Mouse (Mus musculus): ENCODE measurements at regions not wholly inside any gene's neighbourhood (a gene's known extent, or its start where the extent isn't known, plus 50 kb on each side); places are given as distances from the start of the nearest gene placed in this dataset.

DNA sequence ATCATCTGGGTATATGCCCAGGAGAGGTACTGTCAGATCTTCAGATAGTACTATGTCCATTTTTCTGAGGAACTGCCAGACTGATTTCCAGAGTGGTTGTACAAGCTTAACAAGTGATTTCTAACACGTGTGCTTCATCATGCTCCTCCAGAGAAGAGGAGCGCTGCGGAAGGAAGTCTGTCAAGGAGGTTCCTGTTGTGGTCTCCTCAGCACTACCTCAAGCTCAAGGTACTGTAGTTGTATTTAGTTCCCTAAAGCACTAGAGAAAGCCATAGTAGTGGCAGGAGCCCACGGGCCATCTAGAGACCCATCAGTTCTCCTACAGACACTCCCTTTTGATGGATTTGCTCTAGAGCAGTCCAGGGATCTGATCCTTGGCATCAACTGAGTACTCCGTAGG lies 459.3 kb downstream of the Pik3r1 start:
- Histone ChIP-seq H3K4me1 (peaks cover 20% of the 10 kb centered on the region), H3K9ac (no peak overlapping the region), H3K36me3 (no peaks in the 10 kb centered on the region), H3K27ac (no peak overlapping the region), H3K4me2 (replicated peaks) (no peak overlapping the region), H3K27me3 (no peaks in the 10 kb centered on the region), H3K9me3 (no peaks in the 10 kb centered on the region), H3K4me3 (no peak overlapping the region)
- WGBS: 90% methylated on average over 5 of the region's 5 CpGs
- ATAC-seq (ENCODE audit: low FRiP score, low read depth): no peak

DNA sequence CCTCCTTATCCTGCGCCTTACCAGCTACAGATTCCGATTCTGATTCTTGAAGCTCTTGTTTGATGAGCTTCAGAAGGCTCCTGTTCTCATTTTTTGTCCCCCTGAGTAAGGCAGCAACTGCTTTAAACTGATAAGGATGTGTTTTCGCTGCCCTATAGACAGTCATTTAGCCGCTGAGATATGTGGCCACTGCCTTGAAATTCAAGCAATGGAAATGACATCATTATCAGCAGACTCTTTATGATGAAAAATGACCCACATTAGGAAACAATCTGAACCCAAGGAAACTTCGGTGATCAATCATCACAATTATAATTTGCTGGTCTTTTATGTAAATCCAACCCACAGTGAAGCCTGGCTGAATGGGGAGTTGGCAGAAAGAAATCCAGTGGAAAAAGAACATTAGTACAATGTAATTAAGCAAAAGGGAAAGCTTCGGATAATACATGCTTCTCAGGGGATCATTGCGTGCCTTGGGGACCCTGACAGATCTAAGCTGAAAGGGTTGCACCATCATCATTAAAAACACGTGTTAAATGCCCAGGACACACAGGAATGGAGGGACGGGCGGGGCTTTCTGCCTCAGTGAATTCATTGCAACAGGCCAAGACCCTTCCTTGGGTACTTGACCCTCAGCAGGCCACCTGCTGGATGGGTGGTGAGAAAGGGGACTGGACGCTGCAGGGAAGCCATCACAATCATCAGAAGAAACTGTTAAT lies 462.2 kb downstream of the Pik3r1 start:
- H3K4me1 ChIP-seq: peaks cover 1% of the 10 kb centered on the region; the same call in 1 of the 2 replicates
- H3K27me3 ChIP-seq: no peaks in the 10 kb centered on the region
- H3K4me2 ChIP-seq (replicated peaks): no peak overlapping the region
- H3K27ac ChIP-seq: no peak overlapping the region
- WGBS: 79% methylated on average over 11 of the region's 11 CpGs
- H3K36me3 ChIP-seq: no peaks in the 10 kb centered on the region
- H3K4me3 ChIP-seq: no peak overlapping the region
- no peak for ATAC-seq (ENCODE audit: low FRiP score, low read depth)
- H3K9me3 ChIP-seq: no peaks in the 10 kb centered on the region
- H3K9ac ChIP-seq: no peak overlapping the region

GRCm38 (mm10) chr13:101305063-101305462 lies 463.0 kb downstream of the Pik3r1 start:
- Histone ChIP-seq H3K36me3 (no peaks in the 10 kb centered on the region), H3K4me3 (no peak overlapping the region), H3K27ac (no peak overlapping the region), H3K9me3 (no peaks in the 10 kb centered on the region), H3K27me3 (no peaks in the 10 kb centered on the region), H3K9ac (no peak overlapping the region), H3K4me2 (replicated peaks) (no peak overlapping the region), H3K4me1 (no peaks in the 10 kb centered on the region)
- no peak for ATAC-seq (ENCODE audit: low FRiP score, low read depth)
- 60% methylated on average over 6 of the region's 6 CpGs for WGBS

DNA sequence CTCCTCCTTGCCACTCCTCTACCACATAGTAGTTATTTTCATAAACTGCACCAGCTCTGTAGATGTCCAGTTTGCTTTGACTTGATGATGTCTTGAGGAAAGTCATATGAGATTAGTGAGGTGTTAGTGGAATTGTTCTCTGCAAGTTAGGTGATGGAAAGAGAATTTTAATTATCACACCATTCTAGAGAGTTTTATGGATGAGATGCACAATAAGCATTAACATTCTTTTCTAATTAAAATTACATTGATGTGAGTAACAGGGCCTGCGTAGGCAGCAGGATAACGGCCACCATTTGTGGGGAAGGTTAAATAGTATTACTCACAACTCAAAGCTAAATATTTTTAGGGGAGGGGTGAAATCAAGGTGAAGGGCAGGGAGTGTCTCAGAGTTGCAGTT lies 466.7 kb downstream of the Pik3r1 start:
- Histone ChIP-seq H3K9me3 (no peaks in the 10 kb centered on the region), H3K27me3 (no peaks in the 10 kb centered on the region), H3K27ac (no peak overlapping the region), H3K36me3 (no peaks in the 10 kb centered on the region), H3K9ac (no peak overlapping the region), H3K4me2 (replicated peaks) (no peak overlapping the region), H3K4me1 (no peaks in the 10 kb centered on the region), H3K4me3 (no peak overlapping the region)
- no peak for ATAC-seq (ENCODE audit: low FRiP score, low read depth)
- WGBS: 44% methylated on average over 2 of the region's 2 CpGs

DNA sequence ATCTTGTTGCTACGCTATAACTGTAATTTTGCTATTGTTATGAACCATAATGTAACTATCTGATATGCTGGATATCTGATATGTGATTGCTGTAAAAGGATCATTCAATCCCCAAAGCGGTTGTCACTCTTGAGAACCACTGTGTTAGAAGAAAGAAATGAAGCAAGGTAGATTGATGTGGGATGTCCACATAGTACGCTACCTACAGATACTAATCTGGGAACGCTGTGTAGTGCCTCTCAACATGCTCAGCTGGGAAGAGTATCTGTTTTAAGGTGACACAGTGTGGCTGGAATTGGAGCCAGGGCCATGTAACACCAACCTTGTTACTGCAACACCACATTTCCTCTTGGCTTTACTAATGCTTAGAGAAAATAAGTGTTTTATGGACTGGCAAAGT lies 456.2 kb upstream of the Slc30a5 start:
- Histone ChIP-seq H3K4me3 (no peak overlapping the region), H3K4me1 (no peaks in the 10 kb centered on the region), H3K9me3 (no peaks in the 10 kb centered on the region), H3K4me2 (replicated peaks) (no peak overlapping the region), H3K36me3 (no peaks in the 10 kb centered on the region), H3K9ac (no peak overlapping the region), H3K27ac (no peak overlapping the region), H3K27me3 (0 out of 2 replicates have a peak, but pooled peaks cover 6% of the 10 kb centered on the region)
- ATAC-seq (ENCODE audit: low FRiP score, low read depth): no peak
- 86% methylated on average over 4 of the region's 4 CpGs for WGBS

- 36% methylated on average over 4 of the region's 4 CpGs for WGBS
- Histone ChIP-seq H3K27me3 (0 out of 2 replicates have a peak, but pooled peaks cover 6% of the 10 kb centered on the region), H3K4me1 (no peaks in the 10 kb centered on the region), H3K27ac (no peak overlapping the region), H3K4me3 (no peak overlapping the region), H3K36me3 (no peaks in the 10 kb centered on the region), H3K9me3 (no peaks in the 10 kb centered on the region), H3K4me2 (replicated peaks) (no peak overlapping the region), H3K9ac (no peak overlapping the region)
- no peak for ATAC-seq (ENCODE audit: low FRiP score, low read depth)
These were observed 453.9 kb upstream of the Slc30a5 start for GRCm38 (mm10) chr13:101287131-101287530.

DNA sequence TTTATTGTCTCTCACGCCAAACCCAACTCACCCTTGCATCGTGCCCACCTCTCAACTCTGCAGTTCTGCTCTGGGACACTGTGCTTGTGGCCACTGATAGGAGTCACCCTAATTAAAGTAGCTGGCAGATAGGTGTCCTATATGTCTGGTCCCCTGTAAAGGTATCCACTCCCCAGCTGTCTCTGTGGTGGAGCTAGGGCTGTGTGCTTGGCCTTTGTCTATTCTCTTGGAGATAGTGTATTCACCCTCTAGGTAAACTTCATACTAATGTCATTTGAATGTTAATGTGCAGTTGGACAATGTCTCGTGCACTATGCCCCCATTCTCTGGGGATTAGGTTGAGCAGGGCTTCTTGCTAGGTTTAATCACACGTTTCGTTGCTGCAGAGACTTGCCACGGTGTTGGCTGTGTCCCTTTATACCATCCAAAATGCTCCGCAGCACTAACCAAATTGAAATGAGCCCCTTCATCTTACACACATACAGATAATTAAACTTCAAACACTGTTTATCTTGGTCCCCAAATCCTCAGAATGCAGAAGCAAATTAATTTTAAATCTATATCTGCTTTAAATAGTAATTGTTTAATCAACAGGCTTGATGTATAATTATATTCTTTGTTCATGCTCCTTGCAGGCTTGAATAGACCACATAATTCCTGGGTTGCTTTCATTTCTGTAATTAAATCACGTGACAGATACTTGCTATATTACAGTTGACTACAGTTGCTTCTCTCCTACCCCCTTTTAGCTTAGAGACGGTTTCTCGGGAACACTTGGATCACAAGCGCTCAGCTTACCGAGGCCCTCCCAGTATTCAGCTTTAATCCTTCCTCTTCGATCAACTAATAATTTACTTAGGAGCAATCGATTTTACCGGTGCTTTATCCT lies 453.0 kb upstream of the Slc30a5 start:
- Histone ChIP-seq H3K4me3 (no peak overlapping the region), H3K9me3 (no peaks in the 10 kb centered on the region), H3K27me3 (0 out of 2 replicates have a peak, but pooled peaks cover 6% of the 10 kb centered on the region), H3K36me3 (no peaks in the 10 kb centered on the region), H3K4me1 (no peaks in the 10 kb centered on the region), H3K9ac (no peak overlapping the region), H3K27ac (no peak overlapping the region), H3K4me2 (replicated peaks) (no peak overlapping the region)
- WGBS: 82% methylated on average over 15 of the region's 15 CpGs
- ATAC-seq (ENCODE audit: low FRiP score, low read depth): no peak

DNA sequence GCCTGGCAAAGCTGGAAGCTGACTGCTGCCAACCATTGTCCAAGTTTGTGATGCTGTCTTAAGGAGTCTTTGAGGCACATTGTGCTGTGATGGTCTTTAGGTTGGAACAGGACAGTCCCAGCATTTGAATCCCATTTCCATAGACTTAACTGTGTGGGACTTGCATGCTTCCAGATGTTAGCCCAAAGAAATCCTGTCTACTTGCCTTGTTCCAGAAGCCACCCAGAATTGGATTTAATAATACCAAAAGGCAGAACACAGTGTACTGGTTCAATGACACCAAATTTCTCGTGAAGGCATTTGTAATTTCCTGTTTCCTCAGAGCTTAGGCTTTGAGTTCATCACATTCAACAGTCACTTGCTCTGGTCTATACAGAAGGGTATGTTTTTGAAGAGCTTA lies 444.9 kb upstream of the Slc30a5 start:
- Histone ChIP-seq H3K27ac (no peak overlapping the region), H3K9ac (no peak overlapping the region), H3K4me2 (replicated peaks) (no peak overlapping the region), H3K36me3 (no peaks in the 10 kb centered on the region), H3K4me3 (no peak overlapping the region), H3K9me3 (peaks cover 7% of the 10 kb centered on the region; the same call in 1 of the 2 replicates), H3K4me1 (peaks cover 18% of the 10 kb centered on the region), H3K27me3 (no peaks in the 10 kb centered on the region)
- ATAC-seq (ENCODE audit: low FRiP score, low read depth): no peak
- 66% methylated on average over 1 of the region's 1 CpGs for WGBS

DNA sequence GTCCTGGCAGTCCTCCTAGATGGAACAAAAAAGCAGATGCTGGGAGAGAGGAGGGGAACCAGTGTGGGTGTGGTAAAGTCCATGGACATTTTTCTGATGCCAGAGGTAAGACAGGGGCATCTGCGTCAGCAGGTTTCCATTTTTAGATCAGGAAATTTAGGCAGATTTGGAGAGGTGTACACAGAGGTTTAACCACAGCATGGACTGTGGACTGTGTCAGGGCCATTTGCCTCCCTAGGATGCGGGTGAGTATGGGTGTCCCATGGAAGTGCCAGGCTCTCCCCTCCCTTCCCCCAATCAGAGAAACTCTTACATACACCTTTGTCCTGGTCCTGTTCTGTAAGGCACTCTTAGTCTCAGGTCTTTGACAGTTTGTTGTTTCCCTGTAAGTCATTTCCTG lies 443.5 kb upstream of the Slc30a5 start:
- Histone ChIP-seq H3K36me3 (no peaks in the 10 kb centered on the region), H3K4me2 (replicated peaks) (no peak overlapping the region), H3K9ac (no peak overlapping the region), H3K4me1 (peaks cover 18% of the 10 kb centered on the region), H3K9me3 (peaks cover 7% of the 10 kb centered on the region; the same call in 1 of the 2 replicates), H3K4me3 (no peak overlapping the region), H3K27ac (no peak overlapping the region), H3K27me3 (no peaks in the 10 kb centered on the region)
- ATAC-seq (ENCODE audit: low FRiP score, low read depth): no peak; the same call in 1 of the 2 replicates
- 73% methylated on average over 2 of the region's 2 CpGs for WGBS

DNA sequence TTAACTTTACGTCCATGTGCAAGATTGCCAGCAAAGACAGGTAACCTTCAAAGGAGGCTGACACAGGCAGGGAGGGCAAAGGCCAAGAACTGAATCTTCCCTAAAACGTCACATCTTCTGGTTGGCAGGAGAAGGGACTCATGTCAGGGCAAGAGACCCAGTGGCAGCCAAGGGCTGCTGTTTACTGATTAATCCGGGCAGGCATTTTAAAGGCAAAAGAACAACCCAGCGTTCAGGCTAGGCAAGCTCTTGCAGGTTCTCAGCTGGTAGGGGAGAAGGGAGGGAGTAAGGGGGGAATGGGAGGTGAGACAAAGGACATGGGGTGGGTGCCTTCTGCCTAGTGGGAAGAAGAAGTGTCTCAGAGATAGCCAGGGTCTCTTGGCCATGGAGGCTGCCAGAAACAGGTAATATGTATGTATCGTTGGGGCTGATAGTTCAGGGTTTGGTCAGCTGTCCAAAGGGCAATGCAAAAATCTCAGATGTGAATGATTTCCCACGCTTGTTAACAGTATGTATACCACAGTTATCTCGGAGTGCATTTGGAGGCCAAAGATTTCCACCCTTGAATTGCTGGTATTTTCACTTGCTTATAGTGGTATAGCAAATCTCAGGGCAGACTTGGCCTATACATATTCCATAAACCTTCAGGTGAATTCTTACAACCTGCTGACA lies 441.4 kb upstream of the Slc30a5 start:
- H3K27me3 ChIP-seq: no peaks in the 10 kb centered on the region
- no peaks in the 10 kb centered on the region for H3K36me3 ChIP-seq
- WGBS: 68% methylated on average over 7 of the region's 7 CpGs
- no peak overlapping the region for H3K4me3 ChIP-seq
- no peak for ATAC-seq (ENCODE audit: low FRiP score, low read depth)
- peaks cover 7% of the 10 kb centered on the region; the same call in 1 of the 2 replicates for H3K9me3 ChIP-seq
- H3K4me1 ChIP-seq: peaks cover 18% of the 10 kb centered on the region
- H3K27ac ChIP-seq: no peak overlapping the region
- no peak overlapping the region for H3K4me2 ChIP-seq (replicated peaks)
- no peak overlapping the region for H3K9ac ChIP-seq

GRCm38 (mm10) chr13:101273321-101273720 lies 440.1 kb upstream of the Slc30a5 start:
- Histone ChIP-seq H3K4me2 (replicated peaks) (no peak overlapping the region), H3K36me3 (no peaks in the 10 kb centered on the region), H3K9ac (no peak overlapping the region), H3K4me3 (no peak overlapping the region), H3K9me3 (no peaks in the 10 kb centered on the region), H3K27me3 (no peaks in the 10 kb centered on the region), H3K27ac (no peak overlapping the region), H3K4me1 (peaks cover 18% of the 10 kb centered on the region)
- no peak for ATAC-seq (ENCODE audit: low FRiP score, low read depth)
- WGBS: 78% methylated on average over 7 of the region's 7 CpGs
